Mouse (Mus musculus): ENCODE results near the gene Nrxn3. TPM values are rescaled to one million over a fixed set of nuclear protein-coding genes. Genes with fewer than 3 reads are reported as not detected.

The Nrxn3 gene
- polyA plus RNA-seq, 1 experiment: 3.0 TPM

- no peaks in the 10 kb centered on the region for H3K36me3 ChIP-seq (ENCODE audit: control insufficient read depth, insufficient read depth)
- H3K4me2 ChIP-seq (ENCODE audit: low read depth): no peak overlapping the region
- no peaks in the 10 kb centered on the region for H3K79me2 ChIP-seq (ENCODE audit: control insufficient read depth, insufficient read depth)
- H3K27me3 ChIP-seq (ENCODE audit: control insufficient read depth, insufficient read depth, insufficient read length): no peaks in the 10 kb centered on the region
- TF ChIP-seq USF1 (IDR thresholded peaks at IDR 0.05; ENCODE audit: low read depth) (no peak), MYOG (IDR thresholded peaks at IDR 0.05; ENCODE audit: control insufficient read depth in 1 of 3, insufficient read depth in 1 of 3, insufficient read length in 2 of 3, low read depth in 2 of 3) (no peak), CEBPB (IDR thresholded peaks at IDR 0.05; ENCODE audit: insufficient read depth, poor library complexity, severe bottlenecking) (no peak), MAX (IDR thresholded peaks at IDR 0.05; ENCODE audit: low read depth) (no peak), MYOD1 (IDR thresholded peaks at IDR 0.05; ENCODE audit: control insufficient read depth in 1 of 3, insufficient read length in 2 of 3, low read depth in 2 of 3) (no peak), POLR2A (IDR thresholded peaks at IDR 0.05; ENCODE audit: insufficient read length, low read depth) (no peak), TCF12 (IDR thresholded peaks at IDR 0.05; ENCODE audit: insufficient read depth, poor library complexity, severe bottlenecking) (no peak), SRF (IDR thresholded peaks at IDR 0.05; ENCODE audit: control insufficient read depth, insufficient read length, low read depth) (no peak), E2F4 (IDR thresholded peaks at IDR 0.05; ENCODE audit: insufficient read depth) (no peak), REST (IDR thresholded peaks at IDR 0.05; ENCODE audit: insufficient read depth, insufficient read length) (no peak)
- no peak overlapping the region for H3K4me3 ChIP-seq
- no peak overlapping the region for H3ac ChIP-seq (ENCODE audit: control insufficient read depth, insufficient read length)
Observed at GRCm38 (mm10) chr12:89241554-89241953, 518.9 kb downstream of the Nrxn3 start.

GRCm38 (mm10) chr12:89242476-89242875 lies 519.8 kb downstream of the Nrxn3 start:
- no peak overlapping the region for H3K4me3 ChIP-seq
- no peaks in the 10 kb centered on the region for H3K27me3 ChIP-seq (ENCODE audit: control insufficient read depth, insufficient read depth, insufficient read length)
- H3K79me2 ChIP-seq (ENCODE audit: control insufficient read depth, insufficient read depth): no peaks in the 10 kb centered on the region
- H3K4me2 ChIP-seq (ENCODE audit: low read depth): no peak overlapping the region
- H3K36me3 ChIP-seq (ENCODE audit: control insufficient read depth, insufficient read depth): no peaks in the 10 kb centered on the region
- TF ChIP-seq SRF (IDR thresholded peaks at IDR 0.05; ENCODE audit: control insufficient read depth, insufficient read length, low read depth) (no peak), TCF12 (IDR thresholded peaks at IDR 0.05; ENCODE audit: insufficient read depth, poor library complexity, severe bottlenecking) (no peak), MYOD1 (IDR thresholded peaks at IDR 0.05; ENCODE audit: control insufficient read depth in 1 of 3, insufficient read length in 2 of 3, low read depth in 2 of 3) (no peak), MAX (IDR thresholded peaks at IDR 0.05; ENCODE audit: low read depth) (no peak), REST (IDR thresholded peaks at IDR 0.05; ENCODE audit: insufficient read depth, insufficient read length) (no peak), MYOG (IDR thresholded peaks at IDR 0.05; ENCODE audit: control insufficient read depth in 1 of 3, insufficient read depth in 1 of 3, insufficient read length in 2 of 3, low read depth in 2 of 3) (no peak), POLR2A (IDR thresholded peaks at IDR 0.05; ENCODE audit: insufficient read length, low read depth) (no peak), POLR2AphosphoS2 (IDR thresholded peaks at IDR 0.05; ENCODE audit: insufficient read length, low read depth) (no peak), CEBPB (IDR thresholded peaks at IDR 0.05; ENCODE audit: insufficient read depth, poor library complexity, severe bottlenecking) (no peak), E2F4 (IDR thresholded peaks at IDR 0.05; ENCODE audit: insufficient read depth) (no peak), USF1 (IDR thresholded peaks at IDR 0.05; ENCODE audit: low read depth) (no peak), TCF3 (IDR thresholded peaks at IDR 0.05; ENCODE audit: insufficient read length, low read depth) (no peak)
- H3ac ChIP-seq (ENCODE audit: control insufficient read depth, insufficient read length): no peak overlapping the region

GRCm38 (mm10) chr12:89255275-89255892 lies 532.7 kb downstream of the Nrxn3 start:
- no peak overlapping the region for H3ac ChIP-seq (ENCODE audit: control insufficient read depth, insufficient read length)
- no peaks in the 10 kb centered on the region for H3K27me3 ChIP-seq (ENCODE audit: control insufficient read depth, insufficient read depth, insufficient read length)
- H3K4me2 ChIP-seq (ENCODE audit: low read depth): no peak overlapping the region
- TF ChIP-seq TCF12 (IDR thresholded peaks at IDR 0.05; ENCODE audit: insufficient read depth, poor library complexity, severe bottlenecking) (no peak), REST (IDR thresholded peaks at IDR 0.05; ENCODE audit: insufficient read depth, insufficient read length) (no peak), CEBPB (IDR thresholded peaks at IDR 0.05; ENCODE audit: insufficient read depth, poor library complexity, severe bottlenecking) (no peak), MYOD1 (IDR thresholded peaks at IDR 0.05; ENCODE audit: control insufficient read depth in 1 of 3, insufficient read length in 2 of 3, low read depth in 2 of 3) (no peak), POLR2A (IDR thresholded peaks at IDR 0.05; ENCODE audit: insufficient read length, low read depth) (no peak), E2F4 (IDR thresholded peaks at IDR 0.05; ENCODE audit: insufficient read depth) (no peak), TCF3 (IDR thresholded peaks at IDR 0.05; ENCODE audit: insufficient read length, low read depth) (no peak), MAX (IDR thresholded peaks at IDR 0.05; ENCODE audit: low read depth) (no peak), MYOG (IDR thresholded peaks at IDR 0.05; ENCODE audit: control insufficient read depth in 1 of 3, insufficient read depth in 1 of 3, insufficient read length in 2 of 3, low read depth in 2 of 3) (no peak), POLR2AphosphoS2 (IDR thresholded peaks at IDR 0.05; ENCODE audit: insufficient read length, low read depth) (no peak), USF1 (IDR thresholded peaks at IDR 0.05; ENCODE audit: low read depth) (no peak), SRF (IDR thresholded peaks at IDR 0.05; ENCODE audit: control insufficient read depth, insufficient read length, low read depth) (no peak)
- H3K79me2 ChIP-seq (ENCODE audit: control insufficient read depth, insufficient read depth): no peaks in the 10 kb centered on the region
- H3K36me3 ChIP-seq (ENCODE audit: control insufficient read depth, insufficient read depth): no peaks in the 10 kb centered on the region
- H3K4me3 ChIP-seq: no peak overlapping the region

GRCm38 (mm10) chr12:89258879-89259278 lies 536.2 kb downstream of the Nrxn3 start:
- TF ChIP-seq MYOG (IDR thresholded peaks at IDR 0.05; ENCODE audit: control insufficient read depth in 1 of 3, insufficient read depth in 1 of 3, insufficient read length in 2 of 3, low read depth in 2 of 3) (no peak), POLR2A (IDR thresholded peaks at IDR 0.05; ENCODE audit: insufficient read length, low read depth) (no peak), POLR2AphosphoS2 (IDR thresholded peaks at IDR 0.05; ENCODE audit: insufficient read length, low read depth) (no peak), MAX (IDR thresholded peaks at IDR 0.05; ENCODE audit: low read depth) (no peak), TCF3 (IDR thresholded peaks at IDR 0.05; ENCODE audit: insufficient read length, low read depth) (no peak), USF1 (IDR thresholded peaks at IDR 0.05; ENCODE audit: low read depth) (no peak), SRF (IDR thresholded peaks at IDR 0.05; ENCODE audit: control insufficient read depth, insufficient read length, low read depth) (no peak), CEBPB (IDR thresholded peaks at IDR 0.05; ENCODE audit: insufficient read depth, poor library complexity, severe bottlenecking) (no peak), MYOD1 (IDR thresholded peaks at IDR 0.05; ENCODE audit: control insufficient read depth in 1 of 3, insufficient read length in 2 of 3, low read depth in 2 of 3) (no peak), REST (IDR thresholded peaks at IDR 0.05; ENCODE audit: insufficient read depth, insufficient read length) (no peak)

More at GRCm38 (mm10) chr12:89258879-89259278, 536.2 kb downstream of the Nrxn3 start:
- H3K4me3 ChIP-seq: no peak overlapping the region
- H3K36me3 ChIP-seq (ENCODE audit: control insufficient read depth, insufficient read depth): no peaks in the 10 kb centered on the region
- H3K79me2 ChIP-seq (ENCODE audit: control insufficient read depth, insufficient read depth): no peaks in the 10 kb centered on the region
- no peak overlapping the region for H3K4me2 ChIP-seq (ENCODE audit: low read depth)
- H3ac ChIP-seq (ENCODE audit: control insufficient read depth, insufficient read length): no peak overlapping the region
- H3K27me3 ChIP-seq (ENCODE audit: control insufficient read depth, insufficient read depth, insufficient read length): no peaks in the 10 kb centered on the region
